8 mouse cellular contexts compared by ENCODE assay signal in genomic region chr2:25372644-25373391, GRCm38 (mm10). TPM values are rescaled to one million over a fixed set of nuclear protein-coding genes. Genes with fewer than 3 reads are reported as not detected.
DNase-seq lines count a peak whose midpoint lies in the region; ATAC-seq and TF ChIP-seq lines count a peak whose summit lies in the region.

No protein-coding gene starts in this region.

- H3K27me3 ChIP-seq in kidney, embryonic 15.5 days = peaks cover 8% of the 10 kb centered on the region; the same call in 1 of the 2 replicates
- peaks cover 16% of the 10 kb centered on the region; the same call in 1 of the 2 replicates for H3K27me3 ChIP-seq in embryonic facial prominence, embryonic 10.5 days (replicated peaks; ENCODE audit: low read depth, poor library complexity, severe bottlenecking)
- no peaks in the 10 kb centered on the region for H3K27me3 ChIP-seq in intestine, embryonic 16.5 days (replicated peaks; ENCODE audit: control insufficient read depth, insufficient read depth, low read length)
- no peaks in the 10 kb centered on the region for H3K27me3 ChIP-seq in myocyte (ENCODE audit: control insufficient read depth, insufficient read depth, insufficient read length)

- 2% methylated on average over 42 of the region's 42 CpGs for WGBS in kidney, embryonic 15.5 days
- WGBS in embryonic facial prominence, embryonic 10.5 days = 3% methylated on average over 42 of the region's 42 CpGs
- 1% methylated on average over 42 of the region's 42 CpGs for WGBS in intestine, embryonic 16.5 days

- peak overlapping the region; percentile 65 for H3K9ac ChIP-seq in kidney, embryonic 15.5 days
- peak overlapping the region; percentile 74 for H3K9ac ChIP-seq in intestine, embryonic 16.5 days (ENCODE audit: low read depth, low read length)

- peak; percentile 10; the same call in 1 of the 2 replicates for ATAC-seq in kidney, embryonic 15.5 days (replicated peaks; ENCODE audit: low FRiP score)
- peak; percentile 43 for ATAC-seq in intestine, embryonic 16.5 days
- ATAC-seq in frontal cortex, adult (ENCODE audit: low TSS enrichment) = no peak

- peak overlapping the region; percentile 67 for H3ac ChIP-seq in myocyte (ENCODE audit: control insufficient read depth, insufficient read length)

- H3K9me3 ChIP-seq in kidney, embryonic 15.5 days (replicated peaks) = no peaks in the 10 kb centered on the region
- H3K9me3 ChIP-seq in embryonic facial prominence, embryonic 10.5 days = no peaks in the 10 kb centered on the region
- no peaks in the 10 kb centered on the region for H3K9me3 ChIP-seq in intestine, embryonic 16.5 days (ENCODE audit: control insufficient read depth, low read length)

- H3K4me2 ChIP-seq in kidney, embryonic 15.5 days = peak overlapping the region; percentile 97
- H3K4me2 ChIP-seq in intestine, embryonic 16.5 days (ENCODE audit: low read depth, low read length) = peak overlapping the region; percentile 90
- peak overlapping the region; percentile 89 for H3K4me2 ChIP-seq in myocyte (ENCODE audit: low read depth)

- H3K4me1 ChIP-seq in kidney, embryonic 15.5 days = peaks cover 27% of the 10 kb centered on the region
- H3K4me1 ChIP-seq in embryonic facial prominence, embryonic 10.5 days = peaks cover 35% of the 10 kb centered on the region
- peaks cover 20% of the 10 kb centered on the region for H3K4me1 ChIP-seq in intestine, embryonic 16.5 days (ENCODE audit: control insufficient read depth, insufficient read depth, low read length)

- no peak for TF ChIP-seq POLR2A in myocyte (IDR thresholded peaks at IDR 0.05; ENCODE audit: insufficient read length, low read depth)

- H3K27ac ChIP-seq in kidney, embryonic 15.5 days = 0 out of 2 replicates have a peak overlapping the region, but pooled peaks have one; percentile 62
- H3K27ac ChIP-seq in embryonic facial prominence, embryonic 10.5 days (replicated peaks) = peak overlapping the region; percentile 90
- H3K27ac ChIP-seq in intestine, embryonic 16.5 days (ENCODE audit: low read length) = peak overlapping the region; percentile 65

- no peak for DNase-seq in kidney, adult 11 months
- DNase-seq in embryonic facial prominence, embryonic 10.5 days (ENCODE audit: low spot score) = peak; percentile 8
- DNase-seq in thymus, postnatal 36 days = no peak
- DNase-seq in ovary, postnatal 36 days (ENCODE audit: low spot score) = no peak

- no peaks in the 10 kb centered on the region for H3K79me2 ChIP-seq in myocyte (ENCODE audit: control insufficient read depth, insufficient read depth)

- peaks cover 29% of the 10 kb centered on the region for H3K36me3 ChIP-seq in kidney, embryonic 15.5 days
- peaks cover 37% of the 10 kb centered on the region for H3K36me3 ChIP-seq in embryonic facial prominence, embryonic 10.5 days (replicated peaks)
- peaks cover 14% of the 10 kb centered on the region for H3K36me3 ChIP-seq in intestine, embryonic 16.5 days (ENCODE audit: control insufficient read depth, insufficient read depth, low read length)
- peaks cover 5% of the 10 kb centered on the region for H3K36me3 ChIP-seq in myocyte (ENCODE audit: control insufficient read depth, insufficient read depth)

- peak overlapping the region; percentile 73 for H3K4me3 ChIP-seq in kidney, embryonic 15.5 days (replicated peaks)
- peak overlapping the region; percentile 88 for H3K4me3 ChIP-seq in embryonic facial prominence, embryonic 10.5 days
- H3K4me3 ChIP-seq in intestine, embryonic 16.5 days (ENCODE audit: low read length) = peak overlapping the region; percentile 67
- H3K4me3 ChIP-seq in myocyte = peak overlapping the region; percentile 49

TF ChIP-seq in myocyte, 11 proteins besides CTCF, POLR2A, EP300 and RAD21:
- no peak for TF ChIP-seq E2F4 (IDR thresholded peaks at IDR 0.05; ENCODE audit: insufficient read depth)
- TF ChIP-seq CEBPB (IDR thresholded peaks at IDR 0.05; ENCODE audit: insufficient read depth, poor library complexity, severe bottlenecking) = no peak
- TF ChIP-seq MYOD1 (IDR thresholded peaks at IDR 0.05; ENCODE audit: control insufficient read depth in 1 of 3, insufficient read length in 2 of 3, low read depth in 2 of 3) = no peak
- no peak for TF ChIP-seq TCF3 (IDR thresholded peaks at IDR 0.05; ENCODE audit: insufficient read length, low read depth)

RNA-seq across cellular contexts. Expression of gene Sapcd2, which starts 0.7 kb away (rescaled TPM):
- polyA plus RNA-seq in kidney, embryonic 15.5 days (2015; fragmentation: Nextera tagmentation; extraction: Ambion mirVana) = 40.4 and 42.7 TPM in 2 replicates
- 73.6 and 74.6 TPM in 2 replicates for polyA plus RNA-seq in embryonic facial prominence, embryonic 10.5 days (2016; fragmentation: Nextera tagmentation; extraction: Ambion mirVana)
- polyA plus RNA-seq in intestine, embryonic 16.5 days (2015; fragmentation: Nextera tagmentation; extraction: Ambion mirVana) = 56.7 and 66.4 TPM in 2 replicates
- 10.4 TPM for polyA plus RNA-seq in myocyte (2012; fragmentation: generic; extraction: Trizol)

RNA-seq across cellular contexts. Expression of gene Uap1l1, which starts 7.3 kb away (rescaled TPM):
- polyA plus RNA-seq in kidney, embryonic 15.5 days (2015; fragmentation: Nextera tagmentation; extraction: Ambion mirVana) = 24.9 and 27.3 TPM in 2 replicates
- polyA plus RNA-seq in embryonic facial prominence, embryonic 10.5 days (2016; fragmentation: Nextera tagmentation; extraction: Ambion mirVana) = 8.5 and 11.4 TPM in 2 replicates
- 196 and 259 TPM in 2 replicates for polyA plus RNA-seq in intestine, embryonic 16.5 days (2015; fragmentation: Nextera tagmentation; extraction: Ambion mirVana)
- polyA plus RNA-seq in myocyte (2012; fragmentation: generic; extraction: Trizol) = 68.3 TPM

RNA-seq across cellular contexts. Expression of gene Dpp7, which starts 16.7 kb away (rescaled TPM):
- polyA plus RNA-seq in kidney, embryonic 15.5 days (2015; fragmentation: Nextera tagmentation; extraction: Ambion mirVana) = 23.4 TPM in 2 replicates
- polyA plus RNA-seq in embryonic facial prominence, embryonic 10.5 days (2016; fragmentation: Nextera tagmentation; extraction: Ambion mirVana) = 17.0 and 18.0 TPM in 2 replicates
- 74.4 and 104 TPM in 2 replicates for polyA plus RNA-seq in intestine, embryonic 16.5 days (2015; fragmentation: Nextera tagmentation; extraction: Ambion mirVana)
- 43.0 TPM for polyA plus RNA-seq in myocyte (2012; fragmentation: generic; extraction: Trizol)

RNA-seq across cellular contexts. Expression of gene Entpd2, which starts 22.9 kb away (rescaled TPM):
- 4.5 and 4.6 TPM in 2 replicates for polyA plus RNA-seq in kidney, embryonic 15.5 days (2015; fragmentation: Nextera tagmentation; extraction: Ambion mirVana)
- 0.14 TPM in 1 of 2 replicates, not detected in the other for polyA plus RNA-seq in embryonic facial prominence, embryonic 10.5 days (2016; fragmentation: Nextera tagmentation; extraction: Ambion mirVana)
- polyA plus RNA-seq in intestine, embryonic 16.5 days (2015; fragmentation: Nextera tagmentation; extraction: Ambion mirVana) = 23.7 and 27.4 TPM in 2 replicates
- 0.89 TPM for polyA plus RNA-seq in myocyte (2012; fragmentation: generic; extraction: Trizol)

RNA-seq across cellular contexts. Expression of gene Npdc1, which starts 26.3 kb away (rescaled TPM):
- polyA plus RNA-seq in kidney, embryonic 15.5 days (2015; fragmentation: Nextera tagmentation; extraction: Ambion mirVana) = 41.3 and 52.5 TPM in 2 replicates
- 38.3 and 40.3 TPM in 2 replicates for polyA plus RNA-seq in embryonic facial prominence, embryonic 10.5 days (2016; fragmentation: Nextera tagmentation; extraction: Ambion mirVana)
- 48.9 and 51.1 TPM in 2 replicates for polyA plus RNA-seq in intestine, embryonic 16.5 days (2015; fragmentation: Nextera tagmentation; extraction: Ambion mirVana)
- polyA plus RNA-seq in myocyte (2012; fragmentation: generic; extraction: Trizol) = 114 TPM
